Mouse (Mus musculus) G1E (cell line): ENCODE results near the gene Abt1.

ENCODE experiments used
- CTCF ChIP-seq: IDR thresholded peaks from 2 replicates; pipeline ENCODE4 v1.5.1; 2012; ENCODE audit warnings: low read depth, low read length, inconsistent platforms, mixed read lengths
- GATA1 ChIP-seq: IDR thresholded peaks from 2 replicates; pipeline ENCODE4 v1.6.1; 2012; ENCODE audit warnings: borderline replicate concordance, low read length, inconsistent platforms, mixed read lengths
- GATA2 ChIP-seq: IDR thresholded peaks from 2 replicates; pipeline ENCODE4 v1.6.1; 2012; ENCODE audit warnings: low read depth, low read length, inconsistent platforms, borderline replicate concordance

DNA sequence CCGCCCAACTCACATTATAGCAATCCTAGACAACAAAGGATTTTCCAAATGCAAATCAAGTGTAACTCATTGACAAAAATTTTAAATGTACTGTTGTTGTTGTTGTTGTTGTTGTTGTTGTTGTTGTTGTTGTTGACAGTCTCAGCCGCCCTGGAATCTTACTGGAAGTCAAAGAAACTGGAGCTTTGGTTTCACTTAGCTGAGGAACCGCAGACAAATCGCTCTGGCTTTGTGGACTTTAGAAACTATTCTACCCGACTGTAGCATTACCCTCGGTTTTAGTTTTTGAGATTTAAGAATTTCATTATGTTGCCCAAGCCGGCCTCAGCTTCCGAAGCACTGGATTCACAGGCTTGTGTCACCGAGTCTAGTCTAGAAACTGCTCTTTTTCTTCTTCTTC, 30.3 kb upstream of the Abt1 start:
- TF ChIP-seq CTCF (no peak), GATA1 (no peak), GATA2 (no peak)
